Mouse (Mus musculus) heart, adult 9 months (tissue): ENCODE measurements at regions not wholly inside any gene's neighbourhood (a gene's known extent, or its start where the extent isn't known, plus 50 kb on each side); places are given as distances from the start of the nearest gene placed in this dataset.

Source experiments
- DNase-seq, 2 experiments: peaks; one replicate each; pipeline ENCODE4 v3.0.0; 2022; ENCODE audit warnings: low spot score in 2 of 2

GRCm38 (mm10) chr6:143622161-143622560 lies 455.1 kb downstream of the Etnk1 start:
- no peak for DNase-seq

GRCm38 (mm10) chr6:143624901-143625300 lies 457.9 kb downstream of the Etnk1 start:
- no peak for DNase-seq

- DNase-seq: peak in 1 of 2 experiments; percentile 4
Measured at GRCm38 (mm10) chr6:143631581-143631980, 464.6 kb downstream of the Etnk1 start.

DNA sequence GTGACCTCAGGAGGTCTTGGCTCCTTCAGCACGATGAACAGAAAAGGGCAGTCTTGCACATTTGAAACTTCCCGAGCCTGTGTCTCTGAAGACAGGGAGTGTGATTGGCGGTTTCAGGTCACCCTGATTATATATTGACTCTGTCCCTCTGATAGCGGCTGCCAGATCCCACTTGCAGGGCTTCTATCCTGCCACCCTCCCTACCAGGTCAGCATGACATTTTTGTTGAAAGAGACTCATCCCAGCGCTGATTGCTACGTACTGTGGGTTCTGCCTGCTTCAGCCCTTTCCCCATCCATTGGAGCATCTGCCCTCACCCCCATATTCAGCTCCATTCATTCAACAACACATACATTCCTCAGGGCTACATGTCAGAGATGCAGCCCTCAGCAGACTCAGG lies 466.7 kb downstream of the Etnk1 start:
- DNase-seq: no peak

DNA sequence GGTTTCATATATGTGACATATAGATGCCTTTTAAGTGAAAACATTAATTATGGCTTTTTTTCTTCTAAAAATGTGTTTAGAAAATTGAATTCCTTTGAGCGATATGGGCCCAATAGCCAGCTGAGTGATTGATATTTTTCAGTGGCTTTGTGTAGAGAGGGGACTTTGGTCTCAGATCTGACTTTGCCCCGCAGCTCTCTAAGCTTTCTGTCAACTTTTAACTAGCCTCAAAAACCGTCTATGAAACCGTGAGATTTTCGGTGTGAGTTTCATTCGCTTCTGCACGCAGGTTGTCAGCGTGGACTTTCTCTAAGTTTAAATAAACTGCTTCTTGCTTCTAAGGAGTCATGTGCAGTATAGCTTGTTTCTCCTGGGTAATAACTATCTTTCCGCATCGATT lies 467.3 kb downstream of the Etnk1 start:
- DNase-seq: no peak

GRCm38 (mm10) chr6:143635043-143635442 lies 468.0 kb downstream of the Etnk1 start:
- DNase-seq: no peak

DNA sequence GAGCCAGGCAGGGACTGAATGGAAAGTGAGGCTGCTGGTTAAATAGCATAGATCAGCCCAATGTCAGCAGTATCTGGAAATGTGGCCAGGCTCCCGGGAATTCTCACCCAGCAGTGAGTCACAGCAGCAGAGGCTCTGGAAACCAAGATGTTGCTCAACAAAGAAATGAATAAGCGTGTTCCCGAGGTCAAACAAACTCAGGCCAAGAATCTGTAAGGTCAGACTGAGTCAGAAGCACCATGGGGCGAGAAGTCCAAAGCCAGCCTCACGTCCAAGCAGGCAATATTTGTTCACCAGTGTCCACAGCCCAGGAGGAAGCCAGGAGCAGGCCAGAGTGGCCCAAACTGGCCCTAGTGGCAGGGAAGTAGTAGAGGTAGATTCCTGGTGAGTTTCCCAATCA lies 473.6 kb downstream of the Etnk1 start:
- DNase-seq: peak; percentile 68 to 72

DNA sequence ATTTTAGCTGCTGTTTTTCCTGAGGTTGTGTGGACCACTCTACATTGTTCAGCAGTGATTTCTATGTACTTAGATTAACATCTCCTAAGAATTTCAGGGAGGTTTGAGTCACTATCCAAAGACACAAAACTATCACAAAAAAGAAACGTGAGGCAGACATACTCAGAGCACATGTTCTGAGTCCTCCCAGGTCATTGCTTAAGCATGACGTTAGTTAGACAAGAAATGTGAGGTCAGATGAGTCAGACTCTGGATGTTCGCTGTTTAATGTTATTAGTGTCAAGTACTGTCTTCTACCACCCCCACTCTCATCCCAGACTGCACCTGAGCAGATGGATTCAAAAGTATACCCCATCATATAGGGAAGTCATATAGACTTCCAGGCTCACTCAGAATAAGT lies 475.0 kb downstream of the Etnk1 start:
- DNase-seq: no peak

GRCm38 (mm10) chr6:143645989-143646388 lies 479.0 kb downstream of the Etnk1 start:
- DNase-seq: no peak

- DNase-seq: no peak
Measured at GRCm38 (mm10) chr6:143648501-143648900, 481.5 kb downstream of the Etnk1 start.

- no peak for DNase-seq
Measured at GRCm38 (mm10) chr6:143656576-143656975, 489.6 kb downstream of the Etnk1 start.

GRCm38 (mm10) chr6:143660837-143661236 lies 493.8 kb downstream of the Etnk1 start:
- peak in 1 of 2 experiments; percentile 3 for DNase-seq

DNA sequence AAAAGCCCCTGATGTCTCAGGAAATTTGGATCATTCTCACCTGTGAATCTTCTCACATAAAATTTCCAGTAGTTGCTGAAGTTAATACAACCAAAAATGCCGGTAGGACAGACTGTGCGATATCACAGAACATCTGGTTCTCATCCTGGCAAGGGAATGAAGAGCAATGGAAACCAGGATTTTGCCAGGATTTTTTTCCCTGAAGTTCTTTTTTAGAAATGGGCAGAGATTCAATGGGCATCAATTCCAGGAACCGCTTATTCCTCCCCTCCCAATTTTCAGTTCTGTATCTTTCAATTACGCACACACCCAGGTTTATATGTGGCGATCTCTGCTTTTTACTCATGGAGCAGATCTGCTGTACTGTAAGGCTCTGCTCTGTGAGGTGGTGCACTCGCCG lies 496.3 kb downstream of the Etnk1 start:
- peak in 1 of 2 experiments; percentile 20 for DNase-seq

DNA sequence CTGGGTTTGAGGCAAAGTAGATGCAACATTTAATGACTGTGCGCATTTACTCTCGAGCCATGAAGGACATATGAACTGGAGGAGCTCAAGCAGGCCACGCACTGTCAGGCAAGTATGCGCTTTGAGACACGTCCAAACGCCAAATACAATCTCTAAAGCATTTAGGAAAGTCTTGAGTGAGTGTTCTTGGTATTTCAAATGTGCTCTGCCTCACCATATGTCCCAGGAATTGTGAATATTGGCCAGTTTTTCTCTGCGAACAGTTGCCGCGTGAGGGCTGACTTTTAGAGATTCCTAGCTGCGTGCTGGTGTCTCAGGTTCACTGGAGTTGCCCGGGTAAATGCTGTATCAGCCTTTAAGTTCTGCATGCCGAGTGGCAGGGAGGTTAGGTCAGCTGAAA lies 498.4 kb downstream of the Etnk1 start:
- DNase-seq: no peak

- no peak for DNase-seq
Measured at GRCm38 (mm10) chr6:143668551-143668950, 501.5 kb downstream of the Etnk1 start.

GRCm38 (mm10) chr6:143669446-143670130 lies 502.6 kb downstream of the Etnk1 start:
- DNase-seq: no peak

GRCm38 (mm10) chr6:143690131-143690530 lies 523.1 kb downstream of the Etnk1 start:
- DNase-seq: no peak

DNA sequence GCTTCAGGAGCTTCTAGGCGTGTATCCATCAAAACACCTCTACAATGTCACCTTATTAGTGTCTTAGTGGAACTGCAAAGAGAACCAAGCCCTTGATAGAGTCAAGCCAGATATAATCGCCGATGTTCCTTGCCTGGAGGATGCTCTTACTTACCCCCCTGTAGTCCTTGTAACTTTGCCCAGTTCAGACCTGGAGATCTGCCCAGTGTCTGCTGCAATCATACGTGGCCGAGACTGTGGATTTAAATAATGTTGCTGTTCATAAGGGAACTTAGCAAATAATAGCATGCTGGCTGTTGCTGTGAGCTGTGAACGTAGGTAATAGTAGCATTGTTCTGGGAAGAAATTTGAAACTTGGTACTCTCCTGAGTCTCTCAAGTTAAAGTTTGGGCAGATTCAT lies 523.8 kb downstream of the Etnk1 start:
- DNase-seq: no peak

DNA sequence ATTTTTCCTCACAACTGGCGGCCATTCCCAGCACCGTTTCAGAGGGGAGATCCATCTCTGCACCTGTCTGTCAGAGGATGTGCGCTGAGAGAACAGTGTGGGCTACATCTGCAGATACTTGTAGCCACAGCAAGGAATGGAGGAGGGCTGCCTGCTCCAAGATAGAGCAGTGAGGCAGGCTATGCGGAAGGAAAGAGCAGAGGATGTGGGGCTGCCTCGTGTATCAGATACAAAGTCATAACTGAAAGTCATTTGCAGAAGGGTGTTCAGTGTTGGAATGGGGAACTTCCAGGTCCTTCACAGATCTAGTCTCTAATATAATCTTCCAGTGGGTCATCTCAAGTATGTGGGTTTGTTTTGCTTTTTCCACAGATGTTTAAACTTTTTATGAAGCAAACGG lies 531.0 kb downstream of the Etnk1 start:
- DNase-seq: peak in 1 of 2 experiments; percentile 1

DNA sequence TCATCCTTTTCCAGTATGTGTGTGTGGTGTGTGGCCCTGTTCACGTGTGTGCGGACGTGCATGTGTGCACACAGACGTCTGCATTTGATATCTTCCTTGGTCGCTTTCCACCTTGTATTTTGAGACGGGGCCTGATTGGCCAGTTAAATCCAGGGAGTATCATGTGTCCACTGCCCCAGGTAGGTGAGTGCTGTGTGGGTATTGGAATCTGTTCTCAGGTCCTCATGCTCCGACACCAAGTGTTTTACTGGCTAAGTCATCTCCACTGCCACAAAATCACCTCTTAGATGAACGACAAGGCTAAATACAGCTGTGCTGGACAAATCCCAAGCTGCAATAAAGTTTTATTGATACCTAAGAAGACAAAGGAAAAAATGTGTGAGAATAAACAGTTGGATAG lies 537.0 kb downstream of the Etnk1 start:
- no peak for DNase-seq

- DNase-seq: no peak
Measured at GRCm38 (mm10) chr6:143706451-143706850, 539.4 kb downstream of the Etnk1 start.

DNA sequence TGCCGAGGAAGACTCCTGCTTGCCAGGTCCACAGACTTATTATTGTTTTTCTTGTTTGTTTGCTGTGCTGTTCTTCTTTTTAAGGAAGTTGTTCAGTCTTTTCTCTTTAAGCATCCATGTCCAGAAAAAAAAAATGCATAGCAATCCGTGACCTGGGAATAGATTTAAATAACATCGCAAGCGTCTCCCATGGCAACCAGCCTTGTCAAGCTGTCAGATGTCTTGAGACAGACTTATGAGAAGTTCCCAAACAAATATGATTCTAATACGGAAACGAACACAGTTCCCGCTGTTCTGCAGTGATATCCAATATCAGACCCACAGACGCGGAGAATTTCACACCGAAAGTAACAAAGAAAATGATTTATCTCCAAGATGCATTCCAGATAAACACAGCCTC lies 547.4 kb downstream of the Etnk1 start:
- DNase-seq: no peak

DNA sequence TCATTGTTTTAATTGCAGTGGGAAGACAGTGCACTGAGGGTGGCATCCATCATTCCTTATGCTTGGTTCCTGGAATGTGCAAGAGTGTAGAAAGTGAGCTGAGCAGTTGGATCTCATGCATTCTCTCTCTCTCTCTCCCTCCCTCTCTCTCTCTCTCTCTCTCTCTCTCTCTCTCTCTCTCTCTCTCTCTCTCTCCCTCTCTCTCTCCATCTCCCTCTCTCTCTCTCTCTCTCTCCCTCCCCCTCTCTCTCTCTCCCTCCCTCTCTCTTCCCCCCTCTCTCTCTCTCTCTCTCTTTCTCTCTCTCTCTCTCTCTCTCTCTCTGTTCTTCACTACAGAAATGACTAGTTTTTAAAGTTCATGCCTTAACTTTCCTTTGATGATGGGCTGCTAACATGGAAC lies 583.1 kb downstream of the Etnk1 start:
- no peak for DNase-seq
